Mouse (Mus musculus) cerebellum, postnatal 25 days (tissue): ENCODE data around the gene Mme.

Experiments used
- DNase-seq, 2 experiments: peaks; one replicate each; pipeline ENCODE4 v3.0.0; 2021; ENCODE audit warnings: mixed read lengths in 2 of 2

The Mme gene

DNA sequence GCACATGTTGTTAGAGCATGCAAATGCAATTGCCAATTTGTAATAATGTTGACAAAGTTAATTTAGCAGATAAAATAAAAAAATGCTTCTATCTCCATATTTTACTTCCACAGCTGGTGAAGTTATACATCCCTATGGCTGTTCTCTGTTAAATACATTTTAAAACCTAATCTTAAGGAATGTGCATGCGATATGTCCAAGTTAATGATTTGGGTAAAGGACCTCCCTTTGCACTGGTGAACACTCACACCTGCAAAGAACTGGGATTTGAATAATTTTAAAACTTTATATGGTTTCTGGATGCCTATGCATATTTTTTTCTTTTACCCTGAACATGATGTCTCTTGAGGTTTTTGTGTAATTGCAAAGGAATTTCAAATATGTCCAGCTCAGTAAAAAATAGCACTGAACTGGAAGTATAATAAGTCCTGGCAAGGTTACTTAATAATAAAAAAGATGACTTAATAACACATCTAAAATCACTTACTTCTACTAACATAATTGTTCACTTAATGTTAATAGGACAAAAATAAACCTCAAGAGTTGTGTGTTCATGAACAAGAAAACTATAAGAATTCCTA is 110.4 kb downstream of the Mme start:
- DNase-seq, result no peak

DNA sequence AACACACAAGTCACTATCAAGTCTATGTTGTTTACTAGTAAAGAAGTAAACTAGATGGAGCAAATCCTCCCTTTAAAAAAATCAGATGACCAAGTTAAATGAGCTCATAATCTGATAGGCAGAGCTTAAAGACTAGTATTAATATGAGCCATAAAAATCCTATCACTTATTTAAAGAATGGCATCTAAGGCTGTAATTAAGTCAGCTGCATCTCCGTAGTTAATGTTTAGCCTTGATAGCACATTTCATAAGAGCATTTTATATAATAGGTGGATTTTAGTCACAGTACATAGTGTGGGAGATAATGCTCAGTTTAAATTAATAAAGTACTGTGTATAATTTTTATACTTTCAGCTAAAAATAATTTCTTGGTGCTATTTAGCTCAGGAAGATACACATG is 118.2 kb downstream of the Mme start:
- DNase-seq, result no peak

DNA sequence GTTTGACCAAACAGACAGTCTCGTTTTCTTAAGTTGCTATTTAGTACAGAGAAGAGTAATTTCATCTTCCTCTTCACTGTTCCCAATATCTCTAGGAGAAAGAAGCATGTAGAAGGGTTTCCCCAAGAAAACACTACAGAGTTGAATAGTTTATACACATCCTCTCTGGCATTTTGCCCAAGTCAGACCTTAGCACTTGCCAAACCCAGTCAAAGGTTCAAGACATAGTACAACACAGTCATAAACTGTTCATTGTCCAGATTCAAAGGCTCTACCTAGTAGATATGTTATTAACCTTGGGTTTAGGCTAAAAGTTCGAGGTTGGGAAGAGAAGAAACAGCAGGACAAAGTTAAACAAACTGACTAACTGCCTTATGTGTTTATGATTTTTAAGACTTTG is 143.7 kb downstream of the Mme start:
- no peak for DNase-seq

DNA sequence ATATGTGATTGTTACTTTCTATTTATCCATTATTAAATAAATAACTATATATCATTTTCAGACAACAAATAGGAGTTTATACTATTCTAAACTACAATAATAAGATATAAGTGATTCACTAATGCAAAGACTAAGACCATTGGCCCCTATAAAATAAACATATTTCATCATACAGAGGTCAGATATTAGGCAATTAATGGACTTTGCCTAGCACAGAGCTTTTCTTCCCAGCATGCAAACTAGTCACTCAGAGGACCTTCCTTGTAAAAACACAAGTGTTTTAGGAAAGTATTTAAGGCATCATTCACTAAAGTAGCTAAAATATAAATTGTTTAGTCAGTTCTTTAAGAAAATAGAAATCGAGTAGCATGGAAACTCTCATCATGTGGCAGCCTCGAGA is 149.4 kb downstream of the Mme start:
- no peak for DNase-seq

DNA sequence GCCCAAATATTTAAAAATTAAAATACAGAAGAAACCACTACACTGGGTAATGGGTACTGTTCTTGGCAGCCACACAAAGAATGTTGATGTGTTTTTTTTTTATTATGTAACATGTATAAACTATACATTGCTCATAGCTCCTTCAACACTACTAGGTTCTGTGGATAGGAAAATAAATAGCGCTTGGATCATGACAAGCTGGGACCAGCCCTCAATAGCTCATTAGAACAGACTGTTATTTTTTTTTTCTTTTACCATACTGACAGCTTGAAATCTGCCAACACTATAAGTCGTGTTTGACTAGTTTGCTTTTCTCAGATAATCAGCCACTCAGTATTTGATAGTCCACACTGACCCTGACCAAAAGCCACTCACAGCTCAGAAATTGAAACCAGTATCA is 150.0 kb downstream of the Mme start:
- DNase-seq, result no peak

DNA sequence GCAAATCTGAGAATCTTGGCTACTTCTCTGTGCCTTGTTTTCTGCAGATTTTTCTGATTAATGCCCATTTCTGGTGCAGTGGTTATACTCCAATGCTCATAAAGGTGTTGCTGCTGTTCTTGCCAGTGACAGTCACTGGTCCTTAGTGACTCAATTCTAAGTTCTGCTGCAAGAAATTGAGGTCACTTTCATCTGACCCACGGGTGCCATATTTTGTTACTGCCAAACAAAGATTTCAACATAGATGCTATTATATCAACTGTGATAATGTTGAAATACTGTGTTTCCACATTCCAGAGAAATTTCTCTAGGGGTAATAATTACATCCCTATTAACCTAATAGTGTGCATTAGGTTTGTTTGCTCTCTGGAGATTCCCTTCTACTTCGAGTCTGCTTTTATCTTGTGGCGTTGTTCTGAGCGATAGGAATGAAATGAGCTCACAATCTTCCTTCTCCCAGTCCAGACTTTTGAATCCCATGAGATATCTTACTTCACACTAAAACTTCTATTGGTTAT is 153.1 kb downstream of the Mme start:
- DNase-seq, result no peak

DNA sequence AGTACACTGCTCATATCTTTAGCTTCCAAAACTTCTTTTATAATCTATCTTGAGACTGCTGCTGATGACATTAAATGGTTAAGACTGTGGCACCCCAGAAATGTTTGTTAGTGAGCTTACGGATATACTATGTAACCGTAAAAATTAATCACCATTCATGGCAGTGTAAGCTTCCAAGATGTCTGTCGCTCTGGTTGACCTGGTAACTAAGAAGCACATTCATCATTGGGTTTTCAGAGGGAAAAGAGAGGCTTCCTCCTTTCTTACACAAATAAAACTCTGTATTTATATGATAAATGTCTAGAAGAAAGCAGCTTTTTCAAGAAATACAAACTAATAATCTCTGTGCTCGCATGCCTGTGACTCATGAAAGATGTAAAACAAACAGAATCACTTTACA is 156.8 kb downstream of the Mme start:
- DNase-seq, result no peak

DNA sequence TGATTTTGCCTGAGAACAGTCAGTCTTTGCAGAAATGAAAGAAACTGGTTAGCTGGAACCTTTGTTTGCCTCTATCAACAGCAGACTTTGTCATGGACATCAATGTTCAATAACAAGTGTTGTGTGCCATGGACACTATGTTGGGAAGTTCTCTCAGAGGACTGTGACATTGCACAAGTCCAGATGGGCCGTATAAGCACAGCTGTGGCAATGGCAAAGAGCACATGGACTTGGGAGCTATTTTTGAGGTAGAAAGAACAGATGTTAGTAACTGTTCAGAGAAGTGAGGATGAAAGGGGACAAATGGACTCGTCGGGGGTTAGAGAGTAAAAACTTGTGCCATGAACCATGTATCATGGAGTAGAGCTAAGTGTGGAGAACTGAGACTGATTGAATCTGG is 165.1 kb downstream of the Mme start:
- no peak for DNase-seq

DNA sequence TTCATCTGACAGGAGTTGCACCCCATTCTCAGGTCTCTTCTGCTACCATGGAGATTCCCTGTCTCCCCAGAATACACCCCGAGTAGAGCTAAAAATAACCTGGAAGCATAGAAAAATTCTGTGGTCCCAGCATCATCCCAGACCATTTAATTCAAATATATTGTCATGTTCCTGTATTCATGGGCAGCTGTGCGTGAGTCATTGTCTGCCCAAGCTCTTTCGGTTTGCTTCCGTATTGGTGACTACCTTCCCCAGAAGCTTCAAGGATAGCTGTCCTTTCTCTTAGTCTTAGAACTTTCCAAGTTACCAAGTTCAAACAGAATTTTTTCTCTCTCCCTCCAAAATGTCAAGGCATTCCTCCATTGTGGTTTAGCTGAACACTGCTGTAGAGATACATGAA is 169.7 kb downstream of the Mme start:
- DNase-seq, result no peak

DNA sequence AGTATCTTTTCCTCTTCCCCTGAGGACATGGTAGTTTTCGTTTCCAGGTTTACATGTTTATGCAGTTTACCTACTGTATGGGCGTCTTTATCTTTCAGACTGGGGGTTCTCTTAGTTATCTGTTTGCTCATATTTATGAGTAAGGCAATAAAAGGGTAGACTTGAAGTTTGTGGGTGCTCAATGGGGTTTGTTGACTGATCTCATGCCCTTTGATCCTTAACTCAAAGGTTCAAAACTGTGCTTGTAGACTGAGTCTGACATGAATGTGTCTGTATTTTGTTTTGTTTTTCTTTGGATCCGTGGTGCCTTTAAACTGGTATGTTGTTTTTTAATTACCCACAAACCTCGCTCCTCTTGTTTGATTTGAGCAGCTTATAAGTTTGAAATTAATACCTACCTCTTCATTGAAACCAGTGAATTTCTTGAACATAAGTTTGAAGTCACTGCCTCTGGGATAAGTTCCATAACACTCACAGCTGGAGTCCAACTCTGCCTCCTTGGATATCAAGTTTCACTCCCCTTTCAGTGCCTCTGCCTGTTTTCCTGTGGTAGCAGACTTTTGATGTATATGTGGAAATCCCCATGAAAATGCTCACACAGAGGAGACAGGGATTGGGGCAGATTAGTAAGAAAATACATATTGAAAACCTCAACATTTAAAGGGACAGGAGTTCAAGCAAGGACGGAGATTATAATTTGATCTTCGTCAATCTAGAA is 171.0 kb downstream of the Mme start:
- DNase-seq, result no peak

DNA sequence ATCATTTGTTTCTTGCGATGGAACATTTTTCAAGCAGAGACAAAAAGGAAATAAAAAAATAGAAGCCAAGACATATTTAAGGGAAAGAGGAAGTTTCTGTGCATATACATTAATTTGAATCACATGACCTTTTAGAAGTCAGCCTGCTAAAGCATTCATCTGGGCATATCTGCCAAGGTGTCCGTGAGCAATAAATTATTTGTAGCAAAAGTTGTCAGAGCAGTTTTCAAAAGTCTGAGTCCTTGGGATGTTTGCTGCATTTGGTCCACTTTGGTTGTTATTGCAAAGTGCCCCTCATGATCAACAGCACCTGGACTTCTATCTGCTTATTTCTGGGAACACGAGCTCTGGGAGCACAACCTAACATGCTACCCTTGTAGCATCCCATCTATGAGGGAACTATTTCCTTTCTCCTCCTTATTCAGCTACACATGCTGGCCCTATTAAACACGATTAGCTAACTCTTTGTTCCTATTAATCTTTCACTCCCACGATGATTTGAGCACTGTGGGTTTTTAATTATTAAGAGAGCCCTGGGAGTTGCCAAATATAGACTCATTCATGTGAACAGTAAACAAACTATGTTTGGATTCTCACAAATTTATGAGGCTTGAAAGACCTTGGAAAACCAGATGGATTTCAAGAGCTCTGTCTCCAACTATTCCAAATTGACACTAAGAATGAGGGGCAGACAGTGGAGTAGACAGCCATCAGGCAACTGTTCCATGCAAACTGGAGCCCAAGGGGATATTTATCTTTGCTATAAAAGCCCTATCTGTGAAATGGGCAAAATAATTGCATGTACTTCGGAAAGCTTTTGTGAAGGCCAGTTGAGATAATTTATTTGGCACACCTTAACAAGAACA is 171.9 kb downstream of the Mme start:
- DNase-seq, result no peak

DNA sequence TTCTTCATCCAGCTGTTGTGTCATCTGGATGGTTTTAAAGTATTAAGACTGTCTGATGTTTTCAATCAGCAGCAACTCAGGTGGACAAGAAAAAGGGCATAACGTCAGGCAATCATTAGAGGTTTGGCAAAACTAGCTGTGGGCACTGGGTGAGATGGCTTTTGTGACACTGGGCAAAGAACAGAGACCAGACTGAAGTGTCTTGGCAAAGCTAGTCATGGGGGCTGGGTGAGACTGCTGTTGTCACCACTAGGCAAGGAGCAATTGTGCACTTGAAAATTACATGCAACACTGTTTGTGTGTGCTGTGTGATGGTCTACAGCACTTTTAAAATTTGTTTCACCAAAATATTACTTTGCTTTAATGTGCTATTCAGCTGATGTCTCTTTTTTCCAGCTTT is 175.9 kb downstream of the Mme start:
- no peak for DNase-seq

DNA sequence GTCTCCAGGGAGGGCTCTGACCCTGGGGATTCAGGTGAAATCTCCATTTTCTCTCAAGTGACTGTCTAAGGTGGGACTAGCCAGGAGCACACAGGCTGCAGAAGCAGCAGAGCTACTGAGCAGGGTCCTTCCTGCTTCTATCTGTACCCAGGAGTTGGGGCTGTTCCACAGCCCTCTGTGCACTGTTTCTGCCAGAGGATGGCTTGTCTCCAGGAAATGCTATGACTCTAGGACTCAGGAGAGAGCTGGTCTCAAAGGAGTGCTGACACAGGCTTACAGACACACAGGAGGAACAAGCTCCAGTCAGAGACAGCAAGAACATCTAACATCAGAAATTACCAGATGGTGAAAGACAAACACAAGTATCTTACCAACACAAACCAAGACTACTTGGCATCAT is 176.4 kb downstream of the Mme start:
- DNase-seq, result no peak

DNA sequence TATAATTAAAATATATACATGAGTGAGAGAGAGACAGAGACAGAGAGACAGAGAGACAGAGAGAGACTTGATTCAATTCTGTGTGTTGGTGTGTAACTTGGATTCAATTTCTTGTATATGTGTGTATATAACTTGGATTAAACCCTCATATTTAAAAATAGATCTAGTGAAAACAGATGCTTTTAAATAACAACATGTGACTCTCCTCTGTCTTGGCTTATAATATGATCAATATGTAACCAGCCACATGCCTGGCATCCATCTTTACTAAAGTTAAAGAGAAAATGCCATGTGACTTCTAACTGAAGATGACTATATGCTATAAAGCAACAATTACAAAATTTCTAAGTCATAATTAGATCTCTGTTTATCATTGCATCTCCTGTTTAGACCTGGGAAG is 182.2 kb downstream of the Mme start:
- DNase-seq, result no peak
